Mouse (Mus musculus): ENCODE measurements at regions not wholly inside any gene's neighbourhood (a gene's known extent, or its start where the extent isn't known, plus 50 kb on each side); places are given as distances from the start of the nearest gene placed in this dataset.

- Histone ChIP-seq H3K9ac (ENCODE audit: insufficient read depth, low read depth, low read length, poor library complexity, severe bottlenecking) (no peak overlapping the region), H3K4me1 (ENCODE audit: control insufficient read depth in 2 of 2, insufficient read depth in 2 of 2, low read length in 2 of 2, poor library complexity in 1 of 2) (no peaks in the 10 kb centered on the region), H3K9me3 (ENCODE audit: control insufficient read depth, insufficient read depth, low read depth, low read length) (no peaks in the 10 kb centered on the region), H3K27ac (ENCODE audit: insufficient read depth, low read depth, low read length, poor library complexity, severe bottlenecking) (no peak overlapping the region), H3K36me3 (ENCODE audit: control insufficient read depth, insufficient read depth, low read length, poor library complexity, severe bottlenecking) (no peaks in the 10 kb centered on the region), H3K4me3 (ENCODE audit: insufficient read depth in 1 of 2, low read depth in 1 of 2, low read length in 2 of 2, poor library complexity in 1 of 2, severe bottlenecking in 1 of 2) (no peak overlapping the region)
- no peak for DNase-seq (ENCODE audit: low read depth, low spot score)
- TF ChIP-seq CHD2 (IDR thresholded peaks at IDR 0.05; ENCODE audit: low read depth, low read length) (no peak), HCFC1 (IDR thresholded peaks at IDR 0.05; ENCODE audit: borderline replicate concordance, insufficient read depth, low read length) (no peak), ZC3H11A (IDR thresholded peaks at IDR 0.05; ENCODE audit: borderline replicate concordance, low read depth, low read length) (no peak), ZNF384 (IDR thresholded peaks at IDR 0.05; ENCODE audit: low read depth, low read length) (no peak), MAFK (IDR thresholded peaks at IDR 0.05; ENCODE audit: insufficient read depth, low read depth, low read length) (no peak)
- in situ Hi-C loops (cut with MboI; ENCODE audit: low sequenced_read_pairs in 2 of 2, unreplicated experiment in 2 of 2): no loop called here
These were observed 582.7 kb downstream of the Lmo4 start for GRCm38 (mm10) chr3:143622275-143622674.

- Histone ChIP-seq H3K4me1 (ENCODE audit: control insufficient read depth in 2 of 2, insufficient read depth in 2 of 2, low read length in 2 of 2, poor library complexity in 1 of 2) (no peaks in the 10 kb centered on the region), H3K27ac (ENCODE audit: insufficient read depth, low read depth, low read length, poor library complexity, severe bottlenecking) (no peak overlapping the region), H3K36me3 (ENCODE audit: control insufficient read depth, insufficient read depth, low read length, poor library complexity, severe bottlenecking) (no peaks in the 10 kb centered on the region), H3K4me3 (ENCODE audit: insufficient read depth in 1 of 2, low read depth in 1 of 2, low read length in 2 of 2, poor library complexity in 1 of 2, severe bottlenecking in 1 of 2) (no peak overlapping the region), H3K9me3 (ENCODE audit: control insufficient read depth, insufficient read depth, low read depth, low read length) (no peaks in the 10 kb centered on the region), H3K9ac (ENCODE audit: insufficient read depth, low read depth, low read length, poor library complexity, severe bottlenecking) (no peak overlapping the region)
- in situ Hi-C loops (cut with MboI; ENCODE audit: low sequenced_read_pairs in 2 of 2, unreplicated experiment in 2 of 2): no loop called here
- no peak for DNase-seq (ENCODE audit: low read depth, low spot score)
- no peak for TF ChIP-seq ZC3H11A (IDR thresholded peaks at IDR 0.05; ENCODE audit: borderline replicate concordance, low read depth, low read length)
- TF ChIP-seq MAFK (IDR thresholded peaks at IDR 0.05; ENCODE audit: insufficient read depth, low read depth, low read length): no peak
These were observed 585.9 kb downstream of the Lmo4 start for GRCm38 (mm10) chr3:143619125-143619524.

- no peaks in the 10 kb centered on the region for H3K4me1 ChIP-seq (ENCODE audit: control insufficient read depth in 2 of 2, insufficient read depth in 2 of 2, low read length in 2 of 2, poor library complexity in 1 of 2)
- TF ChIP-seq ZNF384 (IDR thresholded peaks at IDR 0.05; ENCODE audit: low read depth, low read length): no peak
- TF ChIP-seq MAFK (IDR thresholded peaks at IDR 0.05; ENCODE audit: insufficient read depth, low read depth, low read length): no peak
- TF ChIP-seq ZC3H11A (IDR thresholded peaks at IDR 0.05; ENCODE audit: borderline replicate concordance, low read depth, low read length): no peak
- no peak for TF ChIP-seq HCFC1 (IDR thresholded peaks at IDR 0.05; ENCODE audit: borderline replicate concordance, insufficient read depth, low read length)
- TF ChIP-seq CHD2 (IDR thresholded peaks at IDR 0.05; ENCODE audit: low read depth, low read length): no peak
- H3K9ac ChIP-seq (ENCODE audit: insufficient read depth, low read depth, low read length, poor library complexity, severe bottlenecking): no peak overlapping the region
- no peak overlapping the region for H3K27ac ChIP-seq (ENCODE audit: insufficient read depth, low read depth, low read length, poor library complexity, severe bottlenecking)
- no peaks in the 10 kb centered on the region for H3K36me3 ChIP-seq (ENCODE audit: control insufficient read depth, insufficient read depth, low read length, poor library complexity, severe bottlenecking)
- in situ Hi-C loops (cut with MboI; ENCODE audit: low sequenced_read_pairs in 2 of 2, unreplicated experiment in 2 of 2): no loop called here
- no peak overlapping the region for H3K4me3 ChIP-seq (ENCODE audit: insufficient read depth in 1 of 2, low read depth in 1 of 2, low read length in 2 of 2, poor library complexity in 1 of 2, severe bottlenecking in 1 of 2)
- DNase-seq (ENCODE audit: low read depth, low spot score): no peak
- H3K9me3 ChIP-seq (ENCODE audit: control insufficient read depth, insufficient read depth, low read depth, low read length): no peaks in the 10 kb centered on the region
These were observed 590.1 kb downstream of the Lmo4 start for GRCm38 (mm10) chr3:143614895-143615294.

GRCm38 (mm10) chr3:143614004-143614403 lies 591.0 kb downstream of the Lmo4 start:
- H3K9me3 ChIP-seq (ENCODE audit: control insufficient read depth, insufficient read depth, low read depth, low read length): no peaks in the 10 kb centered on the region
- TF ChIP-seq MAFK (IDR thresholded peaks at IDR 0.05; ENCODE audit: insufficient read depth, low read depth, low read length): no peak
- TF ChIP-seq ZNF384 (IDR thresholded peaks at IDR 0.05; ENCODE audit: low read depth, low read length): no peak
- TF ChIP-seq CHD2 (IDR thresholded peaks at IDR 0.05; ENCODE audit: low read depth, low read length): no peak
- TF ChIP-seq ZC3H11A (IDR thresholded peaks at IDR 0.05; ENCODE audit: borderline replicate concordance, low read depth, low read length): no peak
- TF ChIP-seq HCFC1 (IDR thresholded peaks at IDR 0.05; ENCODE audit: borderline replicate concordance, insufficient read depth, low read length): no peak
- no peaks in the 10 kb centered on the region for H3K4me1 ChIP-seq (ENCODE audit: control insufficient read depth in 2 of 2, insufficient read depth in 2 of 2, low read length in 2 of 2, poor library complexity in 1 of 2)
- in situ Hi-C loops (cut with MboI; ENCODE audit: low sequenced_read_pairs in 2 of 2, unreplicated experiment in 2 of 2): no loop called here
- no peak overlapping the region for H3K4me3 ChIP-seq (ENCODE audit: insufficient read depth in 1 of 2, low read depth in 1 of 2, low read length in 2 of 2, poor library complexity in 1 of 2, severe bottlenecking in 1 of 2)
- H3K9ac ChIP-seq (ENCODE audit: insufficient read depth, low read depth, low read length, poor library complexity, severe bottlenecking): no peak overlapping the region
- no peak overlapping the region for H3K27ac ChIP-seq (ENCODE audit: insufficient read depth, low read depth, low read length, poor library complexity, severe bottlenecking)
- H3K36me3 ChIP-seq (ENCODE audit: control insufficient read depth, insufficient read depth, low read length, poor library complexity, severe bottlenecking): no peaks in the 10 kb centered on the region
- DNase-seq (ENCODE audit: low read depth, low spot score): no peak

- TF ChIP-seq CHD2 (IDR thresholded peaks at IDR 0.05; ENCODE audit: low read depth, low read length): no peak
- no peak for TF ChIP-seq MAFK (IDR thresholded peaks at IDR 0.05; ENCODE audit: insufficient read depth, low read depth, low read length)
- TF ChIP-seq ZNF384 (IDR thresholded peaks at IDR 0.05; ENCODE audit: low read depth, low read length): no peak
- TF ChIP-seq ZC3H11A (IDR thresholded peaks at IDR 0.05; ENCODE audit: borderline replicate concordance, low read depth, low read length): no peak
- no peak for TF ChIP-seq HCFC1 (IDR thresholded peaks at IDR 0.05; ENCODE audit: borderline replicate concordance, insufficient read depth, low read length)
- Histone ChIP-seq H3K9ac (ENCODE audit: insufficient read depth, low read depth, low read length, poor library complexity, severe bottlenecking) (no peak overlapping the region), H3K9me3 (ENCODE audit: control insufficient read depth, insufficient read depth, low read depth, low read length) (no peaks in the 10 kb centered on the region), H3K27ac (ENCODE audit: insufficient read depth, low read depth, low read length, poor library complexity, severe bottlenecking) (no peak overlapping the region), H3K4me1 (ENCODE audit: control insufficient read depth in 2 of 2, insufficient read depth in 2 of 2, low read length in 2 of 2, poor library complexity in 1 of 2) (no peaks in the 10 kb centered on the region), H3K4me3 (ENCODE audit: insufficient read depth in 1 of 2, low read depth in 1 of 2, low read length in 2 of 2, poor library complexity in 1 of 2, severe bottlenecking in 1 of 2) (no peak overlapping the region), H3K36me3 (ENCODE audit: control insufficient read depth, insufficient read depth, low read length, poor library complexity, severe bottlenecking) (no peaks in the 10 kb centered on the region)
- no peak for DNase-seq (ENCODE audit: low read depth, low spot score)
- in situ Hi-C loops (cut with MboI; ENCODE audit: low sequenced_read_pairs in 2 of 2, unreplicated experiment in 2 of 2): no loop called here
These were observed 595.3 kb downstream of the Lmo4 start for GRCm38 (mm10) chr3:143609673-143610072.
